Mouse (Mus musculus): ENCODE results near the gene Timm8a1. TPM values are rescaled to one million over a fixed set of nuclear protein-coding genes. Genes with fewer than 3 reads are reported as not detected.

Gene Timm8a1
- total and polyA plus RNA-seq, 3 experiments: 240 to 449 (median 267) TPM

DNA sequence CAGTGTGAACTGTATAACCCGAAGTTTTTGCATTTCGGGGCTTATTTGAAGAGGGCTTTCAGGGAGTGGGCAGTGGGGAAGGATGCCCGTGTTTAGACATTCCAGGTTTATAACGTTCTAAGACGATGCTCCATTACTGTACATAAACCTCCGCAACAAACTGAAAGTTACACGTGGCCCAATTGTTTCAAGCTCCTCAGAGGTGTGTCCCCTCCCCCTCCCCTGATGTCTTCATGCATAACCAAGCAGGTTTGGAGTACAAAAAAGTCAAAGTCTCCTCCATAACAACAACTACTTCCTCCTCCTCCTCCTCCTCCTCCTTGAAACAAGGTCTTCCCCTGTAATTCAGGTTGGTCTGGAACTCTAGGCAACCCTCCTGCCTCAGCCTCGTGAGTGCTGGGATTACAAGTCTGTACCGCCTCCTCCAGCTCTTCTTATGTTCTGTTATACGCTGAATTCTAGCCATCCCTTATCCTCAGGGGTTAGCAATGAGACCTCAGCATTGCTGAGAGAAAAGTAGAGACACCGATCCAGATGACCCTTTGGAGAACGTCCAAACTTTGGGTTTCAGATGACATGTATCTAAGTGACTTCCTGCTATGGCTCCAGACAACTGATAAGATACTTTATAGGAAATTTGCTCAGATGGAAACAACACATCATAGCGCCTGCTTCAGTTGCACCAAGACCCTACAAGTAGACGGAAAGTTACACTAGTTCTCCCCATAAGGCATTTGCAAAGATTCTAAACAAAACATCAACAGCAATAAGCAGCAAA, 39.1 kb upstream of the Timm8a1 start:
- Histone ChIP-seq H3K79me2 (ENCODE audit: control insufficient read depth, insufficient read depth, low read length, poor library complexity) (peaks cover 82% of the 10 kb centered on the region), H3K9me3 (replicated peaks; ENCODE audit: insufficient read depth, low read length) (no peaks in the 10 kb centered on the region), H3K4me3 (ENCODE audit: control insufficient read depth in 1 of 2, insufficient read depth in 1 of 2, low read depth in 2 of 2, low read length in 2 of 2) (peak overlapping the region; percentile 75 to 85), H3K27ac (ENCODE audit: control insufficient read depth, low read depth, low read length) (peak overlapping the region; percentile 99), H3K9ac (ENCODE audit: control insufficient read depth, low read depth, low read length, poor library complexity, severe bottlenecking) (peak overlapping the region; percentile 90), H3K36me3 (ENCODE audit: control insufficient read depth in 1 of 2, insufficient read depth in 2 of 2, low read length in 2 of 2) (peaks cover 8 to 57% of the 10 kb centered on the region in 2 experiments), H3K4me1 (ENCODE audit: control insufficient read depth in 1 of 2, insufficient read depth in 2 of 2, low read length in 2 of 2) (peaks cover 29 to 36% of the 10 kb centered on the region in 2 experiments), H3K27me3 (ENCODE audit: control insufficient read depth in 1 of 2, insufficient read depth in 2 of 2, low read length in 2 of 2) (no peaks in the 10 kb centered on the region)
- peak; percentile 72 for DNase-seq (ENCODE audit: low read depth, low spot score)
- TF ChIP-seq NRF1 (IDR thresholded peaks at IDR 0.05; ENCODE audit: insufficient read depth, low read depth, low read length, poor library complexity, severe bottlenecking): no peak
- TF ChIP-seq EP300 (IDR thresholded peaks at IDR 0.05; ENCODE audit: low read depth in 1 of 2, low read length in 2 of 2): no peak
- TF ChIP-seq NELFE (IDR thresholded peaks at IDR 0.05; ENCODE audit: low read depth, low read length): no peak
- TF ChIP-seq TAL1 (IDR thresholded peaks at IDR 0.05; ENCODE audit: low read length): no peak
- no peak for TF ChIP-seq GATA1 (IDR thresholded peaks at IDR 0.05; ENCODE audit: low read depth, low read length)
- TF ChIP-seq CHD1 (IDR thresholded peaks at IDR 0.05; ENCODE audit: low read depth, low read length): no peak

GRCm38 (mm10) chrX:134577896-134578295, 36.2 kb upstream of the Timm8a1 start:
- Histone ChIP-seq H3K9ac (ENCODE audit: control insufficient read depth, low read depth, low read length, poor library complexity, severe bottlenecking) (peak overlapping the region; percentile 29), H3K79me2 (ENCODE audit: control insufficient read depth, insufficient read depth, low read length, poor library complexity) (peaks cover 68% of the 10 kb centered on the region), H3K27me3 (ENCODE audit: control insufficient read depth in 1 of 2, insufficient read depth in 2 of 2, low read length in 2 of 2) (no peaks in the 10 kb centered on the region), H3K36me3 (ENCODE audit: control insufficient read depth in 1 of 2, insufficient read depth in 2 of 2, low read length in 2 of 2) (peaks cover 26 to 45% of the 10 kb centered on the region in 2 experiments), H3K27ac (ENCODE audit: control insufficient read depth, low read depth, low read length) (peak overlapping the region; percentile 82), H3K9me3 (replicated peaks; ENCODE audit: insufficient read depth, low read length) (no peaks in the 10 kb centered on the region), H3K4me3 (ENCODE audit: control insufficient read depth in 1 of 2, insufficient read depth in 1 of 2, low read depth in 2 of 2, low read length in 2 of 2) (peak overlapping the region in 1 of 2 experiments; percentile 27; a peak in 2 of 4 replicates), H3K4me1 (ENCODE audit: control insufficient read depth in 1 of 2, insufficient read depth in 2 of 2, low read length in 2 of 2) (peaks cover 23 to 28% of the 10 kb centered on the region in 2 experiments)
- DNase-seq (ENCODE audit: low read depth, low spot score): peak; percentile 86
- TF ChIP-seq CTCF (IDR thresholded peaks at IDR 0.05 in 2 of 3, conservative IDR thresholded peaks at IDR 0.05 in 1 of 3; ENCODE audit: control insufficient read depth in 1 of 3, insufficient read depth in 1 of 3, low read depth in 2 of 3, low read length in 3 of 3, poor library complexity in 1 of 3, severe bottlenecking in 1 of 3): no peak
- TF ChIP-seq GATA1 (IDR thresholded peaks at IDR 0.05; ENCODE audit: low read depth, low read length): no peak
- no peak for TF ChIP-seq POLR2AphosphoS2 (IDR thresholded peaks at IDR 0.05; ENCODE audit: low read length)
- TF ChIP-seq JUND (IDR thresholded peaks at IDR 0.05; ENCODE audit: low read depth, low read length): no peak
- no peak for TF ChIP-seq TAL1 (IDR thresholded peaks at IDR 0.05; ENCODE audit: low read length)
- no peak for TF ChIP-seq RAD21 (IDR thresholded peaks at IDR 0.05; ENCODE audit: low read depth, low read length)
- no peak for TF ChIP-seq ZMIZ1 (IDR thresholded peaks at IDR 0.05; ENCODE audit: low read depth, low read length)
- TF ChIP-seq SMC3 (IDR thresholded peaks at IDR 0.05; ENCODE audit: low read depth, low read length): no peak
- no peak for TF ChIP-seq RCOR1 (IDR thresholded peaks at IDR 0.05; ENCODE audit: low read depth, low read length)
